Mouse (Mus musculus): ENCODE data around the gene Cc2d1a.

Cc2d1a gene

DNA sequence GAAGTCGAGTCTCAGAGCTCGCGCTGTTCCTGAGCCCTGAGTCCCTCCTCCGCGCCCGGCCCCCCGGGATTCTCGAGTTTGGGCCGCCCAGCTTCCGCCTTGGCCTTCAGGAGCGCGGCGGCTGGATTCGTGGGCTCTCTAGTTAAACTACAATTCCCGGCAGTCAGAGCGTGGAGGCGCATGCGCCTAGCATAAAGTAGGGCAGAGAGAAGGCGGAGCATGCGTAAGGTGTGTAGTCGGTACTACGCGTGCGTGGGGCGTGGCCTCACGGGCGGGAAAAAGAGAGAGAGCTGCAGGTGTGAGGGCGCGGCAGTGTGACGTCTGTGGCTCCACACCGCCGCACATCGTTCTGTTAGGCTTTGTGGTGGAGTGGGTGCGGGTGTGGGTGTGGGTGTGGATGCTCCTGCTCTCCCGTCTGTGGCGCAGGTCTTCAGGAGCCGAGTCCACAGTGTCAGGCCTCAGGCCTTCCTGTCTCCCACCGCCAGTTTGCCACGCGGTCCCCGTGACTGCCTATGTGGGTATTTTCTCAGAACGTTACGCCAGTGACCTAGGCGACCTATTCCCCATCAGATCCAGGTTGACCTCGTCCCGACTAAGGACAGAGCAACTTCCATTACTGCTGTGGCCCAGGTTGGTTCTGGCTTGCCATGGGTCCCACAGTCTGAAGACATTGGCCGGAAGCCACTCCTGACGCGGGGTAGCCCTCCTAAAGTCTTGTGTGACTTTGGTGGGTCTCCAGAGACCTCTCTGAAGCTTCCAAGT is at the start of gene Cc2d1a, which contains the start of gene 4930432K21Rik:
Gene Cc2d1a (minus strand): TSS at position 168 of the 762 bp plus-strand sequence.
Gene 4930432K21Rik (plus strand): TSS at position 257 of the 762 bp plus-strand sequence.
- in situ Hi-C loops (cut with MboI; ENCODE audit: low sequenced_read_pairs) = no loop called here

GRCm38 (mm10) chr8:84197141-84197921 is 49.6 kb upstream of the Cc2d1a start:
- in situ Hi-C loops (cut with MboI; ENCODE audit: low sequenced_read_pairs) = no loop called here

DNA sequence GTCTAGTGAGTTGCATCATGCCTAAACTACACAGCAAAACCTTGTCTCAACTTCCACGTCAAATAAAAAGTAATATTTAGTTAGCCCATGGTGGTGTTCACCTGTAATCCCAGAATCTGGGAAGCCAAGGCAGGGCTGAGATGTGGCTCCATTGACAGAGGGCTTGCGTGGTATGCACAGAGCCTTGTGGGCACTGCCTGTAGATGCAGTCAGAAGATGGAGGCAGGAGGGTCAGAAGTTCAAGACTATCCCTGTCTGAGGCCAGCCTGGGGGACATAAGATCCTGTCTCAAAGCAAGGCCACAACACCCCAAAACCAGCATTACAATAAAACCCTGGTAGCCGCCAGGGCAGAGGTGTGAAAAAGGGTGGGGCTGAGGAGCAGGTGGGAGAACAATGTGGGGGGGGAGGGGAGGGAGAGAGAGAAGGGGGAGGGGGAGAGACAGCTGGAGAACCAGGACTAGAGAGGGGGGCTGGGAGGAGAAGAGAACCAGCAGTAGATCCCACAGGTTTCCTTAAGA is 46.5 kb upstream of the Cc2d1a start:
- in situ Hi-C loops (cut with MboI; ENCODE audit: low sequenced_read_pairs) = no loop called here

- in situ Hi-C loops (cut with MboI; ENCODE audit: low sequenced_read_pairs) = no loop called here
These were observed 45.8 kb upstream of the Cc2d1a start for GRCm38 (mm10) chr8:84193566-84193965.

DNA sequence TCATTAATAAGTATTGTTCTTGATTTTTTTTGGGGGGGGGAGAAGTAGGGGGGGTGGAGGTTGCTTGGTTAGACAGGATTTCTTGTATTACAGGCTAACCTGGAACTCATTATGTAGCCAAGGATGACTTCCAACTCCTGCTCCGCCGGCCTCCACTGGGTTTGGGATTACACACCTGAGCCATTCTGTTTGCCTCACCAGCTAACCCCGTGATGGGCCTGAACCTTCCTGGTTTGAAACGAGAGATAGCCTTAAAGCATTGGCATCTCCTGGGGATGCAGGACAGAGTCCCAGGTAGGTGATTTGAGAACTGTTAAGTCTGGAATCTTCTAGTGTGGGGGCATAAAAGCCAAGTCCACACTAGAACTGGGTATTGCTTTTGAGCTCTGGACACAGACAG is 45.4 kb upstream of the Cc2d1a start:
- in situ Hi-C loops (cut with MboI; ENCODE audit: low sequenced_read_pairs) = no loop called here

DNA sequence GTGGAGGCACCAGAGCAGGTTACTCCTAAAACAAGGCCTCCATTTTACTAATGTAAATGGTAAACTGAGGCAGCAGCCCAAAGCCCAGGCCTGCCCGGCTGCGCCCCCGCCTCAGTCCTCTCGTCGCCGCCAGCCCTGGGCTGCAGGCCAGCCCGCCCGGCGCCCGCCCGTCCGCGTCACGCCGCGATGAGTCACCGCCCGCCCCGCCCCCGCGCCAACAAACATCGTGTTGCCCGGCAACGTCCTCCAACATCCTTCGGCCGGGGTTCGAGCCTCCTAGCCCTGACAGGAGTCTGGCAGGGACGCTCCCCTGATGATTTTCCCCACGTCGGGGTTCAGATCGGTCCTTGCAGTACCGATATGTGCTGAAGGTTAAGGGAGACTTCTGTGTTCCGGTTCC is 44.8 kb upstream of the Cc2d1a start:
- in situ Hi-C loops (cut with MboI; ENCODE audit: low sequenced_read_pairs) = no loop called here

DNA sequence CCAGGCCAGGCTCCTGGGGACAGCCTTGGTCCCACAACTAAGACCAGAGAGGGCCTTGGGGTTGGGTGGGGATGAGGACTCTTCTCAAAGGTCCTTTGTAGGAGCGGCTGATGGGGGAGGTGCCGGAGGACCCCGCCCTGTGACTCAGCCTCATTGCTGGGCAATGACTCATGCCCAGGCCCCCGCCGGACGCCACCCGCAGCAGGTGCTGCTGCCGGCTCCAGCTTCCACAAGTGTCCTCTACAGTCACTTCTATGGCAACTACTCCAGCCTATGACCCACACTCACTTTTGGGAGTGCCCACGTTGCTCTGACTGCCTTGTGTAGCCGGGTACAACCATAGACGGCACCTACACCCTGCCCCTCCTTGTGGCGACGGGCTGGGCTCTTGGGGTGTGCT is 44.3 kb upstream of the Cc2d1a start:
- in situ Hi-C loops (cut with MboI; ENCODE audit: low sequenced_read_pairs) = no loop called here

- in situ Hi-C loops (cut with MboI; ENCODE audit: low sequenced_read_pairs) = no loop called here
These were observed 42.6 kb upstream of the Cc2d1a start for GRCm38 (mm10) chr8:84190191-84190867.

GRCm38 (mm10) chr8:84189603-84190002 is 41.9 kb upstream of the Cc2d1a start:
- in situ Hi-C loops (cut with MboI; ENCODE audit: low sequenced_read_pairs) = no loop called here

- in situ Hi-C loops (cut with MboI; ENCODE audit: low sequenced_read_pairs) = no loop called here
These were observed 40.9 kb upstream of the Cc2d1a start for GRCm38 (mm10) chr8:84188671-84189070.

- in situ Hi-C loops (cut with MboI; ENCODE audit: low sequenced_read_pairs) = no loop called here
These were observed 39.5 kb upstream of the Cc2d1a start for GRCm38 (mm10) chr8:84187065-84187755.

- in situ Hi-C loops (cut with MboI; ENCODE audit: low sequenced_read_pairs) = no loop called here
These were observed 38.8 kb upstream of the Cc2d1a start for GRCm38 (mm10) chr8:84186547-84186946.

GRCm38 (mm10) chr8:84185117-84185516 is 37.4 kb upstream of the Cc2d1a start, which contains the start of gene Nanos3:
Gene Nanos3 (minus strand): TSS chr8:84185217.
- in situ Hi-C loops (cut with MboI; ENCODE audit: low sequenced_read_pairs) = no loop called here

DNA sequence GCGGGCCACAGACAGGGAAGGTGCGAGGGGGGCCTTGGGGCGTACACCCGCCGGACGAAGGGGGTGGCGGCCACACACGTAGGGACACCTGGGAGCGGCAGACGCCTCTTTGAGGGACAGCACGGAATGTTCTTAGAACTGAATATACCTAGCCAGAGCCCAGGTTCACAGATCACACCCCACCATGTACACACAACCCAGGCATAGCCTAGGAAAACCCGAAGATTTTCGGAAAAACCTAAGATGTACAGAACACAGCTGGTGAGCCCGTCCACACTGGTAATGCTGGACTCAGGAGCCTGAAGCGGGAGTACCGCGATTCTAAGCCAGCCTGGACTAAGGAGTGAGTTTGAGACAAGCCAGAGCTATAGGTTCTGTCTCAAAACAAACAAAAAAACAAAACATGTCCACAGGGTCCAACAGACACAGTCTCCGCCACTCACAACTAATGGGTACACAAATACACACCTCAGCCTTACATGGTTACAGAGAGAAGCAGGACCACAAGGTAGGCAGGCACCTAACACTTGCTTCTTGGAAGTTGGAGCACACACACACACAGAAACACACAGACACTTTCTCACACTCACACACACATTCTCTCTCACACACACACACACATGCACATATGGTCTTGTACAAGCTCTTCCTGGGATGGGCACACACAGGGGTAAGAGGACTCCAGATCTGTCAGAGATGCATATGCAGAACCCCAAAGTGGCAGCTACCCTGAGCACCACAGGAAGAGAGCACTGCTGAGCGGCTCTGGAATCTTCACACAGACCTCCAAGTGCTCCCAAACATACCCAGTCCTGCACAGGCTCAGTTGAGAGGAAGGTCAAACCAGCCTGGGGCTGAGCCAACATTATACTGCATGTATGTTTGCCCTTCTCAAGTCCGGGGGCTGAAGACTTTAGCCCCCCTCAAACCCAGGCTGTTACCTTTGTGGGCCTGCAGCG is 36.6 kb upstream of the Cc2d1a start:
- in situ Hi-C loops (cut with MboI; ENCODE audit: low sequenced_read_pairs) = loop anchor here (5.0 kb wide), 1 partner anchor 163 kb away; no protein-coding TSS in a partner anchor

DNA sequence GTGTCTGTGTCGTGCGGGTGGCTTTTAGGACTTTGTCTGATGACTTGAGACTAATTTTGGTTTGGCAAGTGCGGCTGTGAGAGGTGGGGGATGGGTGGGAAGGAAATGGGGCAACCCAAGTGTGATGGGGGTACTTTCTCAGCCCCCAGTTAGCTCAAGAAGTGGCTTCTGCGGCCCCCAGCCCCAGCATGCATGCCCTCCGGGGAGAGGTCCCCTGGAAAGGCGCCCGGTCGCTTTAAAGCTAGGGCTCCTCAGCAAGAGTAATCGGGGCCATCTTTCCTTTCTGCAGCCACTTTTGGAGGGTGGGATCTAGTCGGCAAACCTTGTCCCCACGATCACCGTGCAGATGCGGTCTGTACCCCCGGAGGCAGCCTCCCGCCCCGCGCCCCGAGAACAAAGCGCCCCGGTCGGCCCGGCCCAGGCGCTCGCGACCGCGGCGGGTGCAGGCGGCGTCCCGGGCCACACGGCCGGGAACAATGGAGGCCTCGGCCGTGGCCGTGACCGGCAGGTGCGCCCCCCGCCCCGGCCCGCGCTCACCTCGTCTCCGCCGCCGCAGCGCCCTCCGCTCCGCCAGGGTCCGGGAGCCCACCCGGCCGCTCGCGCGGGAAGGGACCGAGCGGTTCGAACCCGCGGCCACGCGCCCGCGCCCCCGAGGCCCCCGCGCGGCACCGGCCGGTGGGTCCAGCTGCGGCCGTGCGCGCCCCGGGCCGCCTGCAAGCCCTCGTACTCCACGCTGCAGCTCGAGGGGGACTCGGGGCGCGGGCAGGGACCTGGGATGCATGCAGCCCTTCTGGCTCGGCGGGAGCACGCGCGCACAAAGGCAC is 35.7 kb upstream of the Cc2d1a start:
- in situ Hi-C loops (cut with MboI; ENCODE audit: low sequenced_read_pairs) = loop anchor here (5.0 kb wide), 1 partner anchor 164 kb away; no protein-coding TSS in a partner anchor

- in situ Hi-C loops (cut with MboI; ENCODE audit: low sequenced_read_pairs) = loop anchor here (5.0 kb wide), 1 partner anchor 164 kb away; no protein-coding TSS in a partner anchor
These were observed 35.1 kb upstream of the Cc2d1a start for GRCm38 (mm10) chr8:84182833-84183232.

DNA sequence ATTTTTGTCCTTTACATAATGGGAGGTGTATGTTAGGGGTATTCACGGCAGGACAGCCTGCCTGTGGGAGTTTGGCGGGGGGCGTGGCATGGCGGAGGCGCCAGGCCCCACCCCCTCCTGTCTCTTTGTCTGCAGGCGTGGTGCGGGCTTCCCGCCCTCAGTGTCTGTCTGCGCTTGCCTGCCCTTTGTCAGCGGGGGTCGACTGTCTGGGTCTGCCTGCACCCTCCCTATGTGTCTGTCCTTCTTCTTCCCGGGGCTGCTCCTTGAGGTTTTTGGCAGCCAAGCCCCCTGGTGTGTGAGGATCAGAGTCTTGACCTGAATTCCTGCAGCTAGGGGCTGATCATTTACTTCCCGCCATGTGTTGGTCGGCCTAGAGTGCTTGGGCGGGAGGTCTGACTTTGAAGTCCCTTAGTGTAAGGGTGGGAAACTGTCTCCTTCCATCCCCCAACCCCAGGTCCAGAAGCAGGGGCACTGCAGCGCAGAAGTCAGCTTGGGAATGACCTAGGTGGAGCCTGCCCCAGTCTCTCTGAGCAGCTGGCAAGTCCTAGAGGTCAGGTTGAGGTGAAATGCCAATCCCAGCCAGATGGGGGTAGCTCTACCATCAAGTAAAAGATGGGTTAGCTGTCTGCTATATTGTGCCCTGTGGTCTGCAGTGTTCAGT is 32.9 kb upstream of the Cc2d1a start:
- in situ Hi-C loops (cut with MboI; ENCODE audit: low sequenced_read_pairs) = loop anchor here (5.0 kb wide), 1 partner anchor 167 kb away; no protein-coding TSS in a partner anchor

- in situ Hi-C loops (cut with MboI; ENCODE audit: low sequenced_read_pairs) = loop anchor here (5.0 to 10.0 kb wide), 2 partner anchors 145 to 167 kb away; no protein-coding TSS in a partner anchor
These were observed 32.2 kb upstream of the Cc2d1a start for GRCm38 (mm10) chr8:84179946-84180345.
